Mouse (Mus musculus): ENCODE data around the gene Tedc2.

GRCm38 (mm10) chr17:24208641-24209042, 12.0 kb downstream of the Tedc2 start:
- no peak for TF ChIP-seq POLR2A (IDR thresholded peaks at IDR 0.05; ENCODE audit: low read depth, low read length)
- no peak for TF ChIP-seq CTCF (IDR thresholded peaks at IDR 0.05; ENCODE audit: extremely low read depth, insufficient read depth, insufficient read length, insufficient replicate concordance)
